Mouse (Mus musculus): ENCODE results near the gene Dip2a. TPM values are rescaled to one million over a fixed set of nuclear protein-coding genes. Genes with fewer than 3 reads are reported as not detected.
A peak's percentile ranks its signal among the peaks of the same experiment; 100 is the strongest.

Gene Dip2a
- total RNA-seq, 1 experiment: 9.0 TPM

DNA sequence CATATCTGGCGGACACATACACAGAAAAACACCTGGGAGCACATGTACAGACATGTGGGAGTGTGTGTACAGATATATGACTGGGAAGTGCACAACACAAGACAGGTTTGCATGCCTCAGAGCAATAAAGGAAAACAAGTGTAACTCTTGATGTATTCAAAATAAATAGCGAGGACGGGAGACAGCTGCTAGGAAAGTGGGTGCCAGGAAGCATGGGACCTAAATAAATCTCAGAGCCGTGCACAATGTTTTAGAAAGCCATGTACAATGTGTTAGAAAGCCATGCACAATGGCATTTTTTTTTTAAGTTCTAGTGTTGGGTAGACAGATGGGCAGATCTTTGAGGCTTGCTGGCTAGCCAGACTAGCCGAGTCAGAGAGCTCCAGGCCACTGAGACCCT, 56.0 kb downstream of the Dip2a start:
- Histone ChIP-seq H3K9ac (ENCODE audit: insufficient read depth, low read depth, low read length, poor library complexity, severe bottlenecking) (no peak overlapping the region), H3K36me3 (ENCODE audit: control insufficient read depth, insufficient read depth, low read length, poor library complexity, severe bottlenecking) (no peaks in the 10 kb centered on the region)
- TF ChIP-seq CHD2 (IDR thresholded peaks at IDR 0.05; ENCODE audit: low read depth, low read length) (no peak), ZC3H11A (IDR thresholded peaks at IDR 0.05; ENCODE audit: borderline replicate concordance, low read depth, low read length) (no peak), HCFC1 (IDR thresholded peaks at IDR 0.05; ENCODE audit: borderline replicate concordance, insufficient read depth, low read length) (no peak), ZNF384 (IDR thresholded peaks at IDR 0.05; ENCODE audit: low read depth, low read length) (no peak), MAFK (IDR thresholded peaks at IDR 0.05; ENCODE audit: insufficient read depth, low read depth, low read length) (no peak)

DNA sequence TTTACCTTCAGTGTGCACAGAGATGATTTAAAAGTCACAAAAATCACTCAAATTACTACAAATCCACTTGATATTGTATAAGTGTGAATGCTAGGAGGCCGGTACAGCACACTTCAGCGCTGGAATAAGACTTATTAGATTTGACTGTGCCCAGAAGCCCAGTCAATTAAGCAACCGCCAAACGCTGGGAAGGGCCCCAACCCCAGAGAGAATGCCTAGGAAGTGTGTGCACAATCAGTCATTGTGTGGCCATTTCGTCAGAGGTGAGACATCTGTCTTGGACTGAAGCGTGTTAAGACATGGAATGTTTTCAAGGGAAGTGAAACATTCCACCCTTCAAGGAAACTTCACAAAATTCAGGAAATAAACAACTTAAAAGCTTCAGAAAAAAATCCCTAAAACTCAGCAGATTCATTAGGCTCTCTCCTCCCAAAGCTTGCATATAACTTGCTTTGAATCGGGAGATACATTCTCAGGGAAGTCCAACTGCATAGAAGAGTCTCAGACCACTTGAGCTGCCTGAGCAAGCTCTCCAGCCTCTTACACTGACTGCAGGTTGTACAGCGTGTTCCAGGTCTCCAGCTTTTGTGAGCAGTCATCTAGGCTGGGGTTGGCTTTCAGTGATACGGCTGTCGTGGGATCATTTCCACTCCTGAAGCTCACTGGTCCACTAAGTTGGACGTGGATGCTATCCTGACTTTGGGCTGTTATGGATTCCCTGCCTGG, 56.7 kb downstream of the Dip2a start:
- Histone ChIP-seq H3K36me3 (ENCODE audit: control insufficient read depth, insufficient read depth, low read length, poor library complexity, severe bottlenecking) (no peaks in the 10 kb centered on the region), H3K9me3 (ENCODE audit: control insufficient read depth, insufficient read depth, low read depth, low read length) (no peaks in the 10 kb centered on the region), H3K27ac (ENCODE audit: insufficient read depth, low read depth, low read length, poor library complexity, severe bottlenecking) (no peak overlapping the region), H3K9ac (ENCODE audit: insufficient read depth, low read depth, low read length, poor library complexity, severe bottlenecking) (no peak overlapping the region), H3K4me1 (ENCODE audit: control insufficient read depth in 2 of 2, insufficient read depth in 2 of 2, low read length in 2 of 2, poor library complexity in 1 of 2) (no peaks in the 10 kb centered on the region), H3K4me3 (ENCODE audit: insufficient read depth in 1 of 2, low read depth in 1 of 2, low read length in 2 of 2, poor library complexity in 1 of 2, severe bottlenecking in 1 of 2) (no peak overlapping the region)
- in situ Hi-C loops (cut with MboI; ENCODE audit: low sequenced_read_pairs in 2 of 2, unreplicated experiment in 2 of 2): no loop called here
- DNase-seq (ENCODE audit: low read depth, low spot score): no peak
- TF ChIP-seq CHD2 (IDR thresholded peaks at IDR 0.05; ENCODE audit: low read depth, low read length) (no peak), MAFK (IDR thresholded peaks at IDR 0.05; ENCODE audit: insufficient read depth, low read depth, low read length) (no peak), ZC3H11A (IDR thresholded peaks at IDR 0.05; ENCODE audit: borderline replicate concordance, low read depth, low read length) (no peak), ZNF384 (IDR thresholded peaks at IDR 0.05; ENCODE audit: low read depth, low read length) (no peak), HCFC1 (IDR thresholded peaks at IDR 0.05; ENCODE audit: borderline replicate concordance, insufficient read depth, low read length) (no peak)

More for the DNA sequence above, 56.0 kb downstream of the Dip2a start:
- H3K9me3 ChIP-seq (ENCODE audit: control insufficient read depth, insufficient read depth, low read depth, low read length): no peaks in the 10 kb centered on the region
- DNase-seq (ENCODE audit: low read depth, low spot score): no peak
- H3K27ac ChIP-seq (ENCODE audit: insufficient read depth, low read depth, low read length, poor library complexity, severe bottlenecking): no peak overlapping the region
- H3K4me3 ChIP-seq (ENCODE audit: insufficient read depth in 1 of 2, low read depth in 1 of 2, low read length in 2 of 2, poor library complexity in 1 of 2, severe bottlenecking in 1 of 2): no peak overlapping the region
- in situ Hi-C loops (cut with MboI; ENCODE audit: low sequenced_read_pairs in 2 of 2, unreplicated experiment in 2 of 2): no loop called here
- H3K4me1 ChIP-seq (ENCODE audit: control insufficient read depth in 2 of 2, insufficient read depth in 2 of 2, low read length in 2 of 2, poor library complexity in 1 of 2): no peaks in the 10 kb centered on the region

DNA sequence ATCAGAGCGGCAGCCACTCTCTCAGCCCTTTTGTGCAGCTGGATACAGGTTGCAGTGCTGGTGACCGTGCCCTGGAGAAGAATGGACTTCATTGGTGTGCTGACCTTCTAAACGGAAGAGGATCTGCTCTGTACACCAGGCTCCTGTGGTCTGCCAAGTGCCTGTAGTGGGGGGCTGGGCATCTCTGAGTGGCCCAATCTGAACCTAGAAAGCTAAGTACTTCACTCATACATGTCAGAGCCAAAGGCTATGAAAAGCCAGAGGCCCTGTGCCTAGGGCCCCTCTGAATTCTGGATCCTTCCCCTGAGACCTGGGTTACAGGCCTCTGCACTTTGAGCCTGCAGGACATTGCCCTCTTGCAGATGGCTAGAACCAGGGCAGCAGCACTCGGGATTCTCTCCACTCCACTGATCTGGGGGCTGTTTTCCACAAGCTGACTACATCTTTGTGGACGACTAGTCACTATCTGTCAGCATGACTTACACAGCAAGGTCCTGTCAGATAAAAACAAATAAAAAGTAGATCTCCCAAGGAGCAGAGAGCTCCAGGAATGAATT, 66.5 kb downstream of the Dip2a start:
- H3K4me1 ChIP-seq (ENCODE audit: control insufficient read depth in 2 of 2, insufficient read depth in 2 of 2, low read length in 2 of 2, poor library complexity in 1 of 2): no peaks in the 10 kb centered on the region
- H3K36me3 ChIP-seq (ENCODE audit: control insufficient read depth, insufficient read depth, low read length, poor library complexity, severe bottlenecking): peaks cover 2% of the 10 kb centered on the region; the same call in 1 of the 2 replicates
- H3K9me3 ChIP-seq (ENCODE audit: control insufficient read depth, insufficient read depth, low read depth, low read length): no peaks in the 10 kb centered on the region
- no peak for DNase-seq (ENCODE audit: low read depth, low spot score)
- TF ChIP-seq MAFK (IDR thresholded peaks at IDR 0.05; ENCODE audit: insufficient read depth, low read depth, low read length) (no peak), HCFC1 (IDR thresholded peaks at IDR 0.05; ENCODE audit: borderline replicate concordance, insufficient read depth, low read length) (no peak), CHD2 (IDR thresholded peaks at IDR 0.05; ENCODE audit: low read depth, low read length) (no peak), ZC3H11A (IDR thresholded peaks at IDR 0.05; ENCODE audit: borderline replicate concordance, low read depth, low read length) (no peak), ZNF384 (IDR thresholded peaks at IDR 0.05; ENCODE audit: low read depth, low read length) (no peak)
- no peak overlapping the region for H3K27ac ChIP-seq (ENCODE audit: insufficient read depth, low read depth, low read length, poor library complexity, severe bottlenecking)
- no peak overlapping the region for H3K4me3 ChIP-seq (ENCODE audit: insufficient read depth in 1 of 2, low read depth in 1 of 2, low read length in 2 of 2, poor library complexity in 1 of 2, severe bottlenecking in 1 of 2)
- in situ Hi-C loops (cut with MboI; ENCODE audit: low sequenced_read_pairs in 2 of 2, unreplicated experiment in 2 of 2): no loop called here
- no peak overlapping the region for H3K9ac ChIP-seq (ENCODE audit: insufficient read depth, low read depth, low read length, poor library complexity, severe bottlenecking)

DNA sequence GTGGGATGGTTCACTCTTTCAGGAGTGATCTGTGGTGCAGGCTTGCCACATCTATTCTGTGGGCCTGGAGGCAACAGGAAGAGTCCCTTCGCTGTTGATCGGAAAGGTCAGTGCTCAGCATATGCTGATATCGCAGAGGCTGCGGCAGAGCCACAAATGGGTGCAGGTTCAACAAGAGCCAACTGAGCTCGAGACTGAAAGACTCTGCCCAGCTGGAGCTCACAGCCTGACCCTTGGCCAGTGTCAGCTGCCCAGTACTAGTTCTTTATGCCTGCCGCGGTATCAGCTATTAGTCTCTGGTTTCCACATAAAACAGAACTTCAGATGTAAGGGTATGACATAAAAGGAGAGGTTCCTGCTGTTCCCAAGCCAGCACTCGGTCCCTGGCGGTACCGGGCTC, 69.8 kb downstream of the Dip2a start:
- Histone ChIP-seq H3K36me3 (ENCODE audit: control insufficient read depth, insufficient read depth, low read length, poor library complexity, severe bottlenecking) (peaks cover 2% of the 10 kb centered on the region; the same call in 1 of the 2 replicates), H3K4me3 (ENCODE audit: insufficient read depth in 1 of 2, low read depth in 1 of 2, low read length in 2 of 2, poor library complexity in 1 of 2, severe bottlenecking in 1 of 2) (peak overlapping the region in 1 of 2 experiments; percentile 17; a peak in 1 of 4 replicates), H3K4me1 (ENCODE audit: control insufficient read depth in 2 of 2, insufficient read depth in 2 of 2, low read length in 2 of 2, poor library complexity in 1 of 2) (no peaks in the 10 kb centered on the region), H3K27ac (ENCODE audit: insufficient read depth, low read depth, low read length, poor library complexity, severe bottlenecking) (no peak overlapping the region), H3K9me3 (ENCODE audit: control insufficient read depth, insufficient read depth, low read depth, low read length) (no peaks in the 10 kb centered on the region), H3K9ac (ENCODE audit: insufficient read depth, low read depth, low read length, poor library complexity, severe bottlenecking) (no peak overlapping the region)
- TF ChIP-seq ZNF384 (IDR thresholded peaks at IDR 0.05; ENCODE audit: low read depth, low read length) (no peak), CHD2 (IDR thresholded peaks at IDR 0.05; ENCODE audit: low read depth, low read length) (no peak), MAFK (IDR thresholded peaks at IDR 0.05; ENCODE audit: insufficient read depth, low read depth, low read length) (no peak), ZC3H11A (IDR thresholded peaks at IDR 0.05; ENCODE audit: borderline replicate concordance, low read depth, low read length) (no peak), HCFC1 (IDR thresholded peaks at IDR 0.05; ENCODE audit: borderline replicate concordance, insufficient read depth, low read length) (no peak)
- DNase-seq (ENCODE audit: low read depth, low spot score): no peak
- in situ Hi-C loops (cut with MboI; ENCODE audit: low sequenced_read_pairs in 2 of 2, unreplicated experiment in 2 of 2): no loop called here

Data from ES-E14 (cell line).